Comparison of ENCODE assay signal across 25 mouse cellular contexts in genomic region chr11:96725833-96726232, GRCm38 (mm10). TPM values are rescaled to one million over a fixed set of nuclear protein-coding genes. Genes with fewer than 3 reads are reported as not detected.
A peak's percentile ranks its signal among the peaks of the same experiment; 100 is the strongest.
DNase-seq lines count a peak whose midpoint lies in the region; ATAC-seq and TF ChIP-seq lines count a peak whose summit lies in the region.
"Had no signal": no experiment of that assay in that cellular context is flagged by ENCODE, and none has a peak within 500 bp of the region (broad histone marks: within the 10 kb centered on the region; RNA-seq: fewer than 3 reads in every experiment).

No protein-coding gene starts in this region.

- CTCF ChIA-PET in Patski (lab: Charles Lee): interaction anchor here (0.9 to 1.3 kb wide), 4 partner anchors 11 to 105 kb away, joined by 3 to 5 read pairs (median 3); no protein-coding TSS in a partner anchor

- H3K27me3 ChIP-seq in neural tube, embryonic 13.5 days: no peaks in the 10 kb centered on the region
- no peaks in the 10 kb centered on the region for H3K27me3 ChIP-seq in Patski
- H3K27me3 ChIP-seq: embryonic facial prominence, embryonic 13.5 days; forebrain, embryonic 15.5 days; hindbrain, embryonic 12.5 days; hindbrain, embryonic 15.5 days had no signal

- in situ Hi-C loops in Patski (cut with MboI; ENCODE audit: low pct_unique_long_range_greater_than_20kb): no loop called here

- no peak overlapping the region for H3K4me3 ChIP-seq in neural tube, embryonic 13.5 days
- H3K4me3 ChIP-seq: embryonic facial prominence, embryonic 10.5 days; embryonic facial prominence, embryonic 13.5 days; forebrain, embryonic 12.5 days; forebrain, embryonic 15.5 days; heart, embryonic 13.5 days; hindbrain, embryonic 12.5 days; hindbrain, embryonic 15.5 days had no signal

- peak; percentile 9 for TF ChIP-seq CTCF in Patski (IDR thresholded peaks at IDR 0.05)

- H3K4me2 ChIP-seq in neural tube, embryonic 13.5 days: no peak overlapping the region
- H3K4me2 ChIP-seq: embryonic facial prominence, embryonic 13.5 days; forebrain, embryonic 12.5 days; forebrain, embryonic 15.5 days; heart, embryonic 13.5 days; hindbrain, embryonic 12.5 days; hindbrain, embryonic 15.5 days had no signal

- 0 out of 2 replicates have a peak overlapping the region, but pooled peaks have one; percentile 6 for H3K27ac ChIP-seq in neural tube, embryonic 13.5 days (replicated peaks)
- H3K27ac ChIP-seq: embryonic facial prominence, embryonic 10.5 days; embryonic facial prominence, embryonic 13.5 days; forebrain, embryonic 12.5 days; forebrain, embryonic 15.5 days; heart, embryonic 13.5 days; hindbrain, embryonic 12.5 days; hindbrain, embryonic 15.5 days had no signal

- H3K4me1 ChIP-seq in neural tube, embryonic 13.5 days (replicated peaks): peaks cover 48% of the 10 kb centered on the region

- no peak for ATAC-seq in neural tube, embryonic 13.5 days (ENCODE audit: low read depth)
- peak; percentile 74 for ATAC-seq in Patski
- ATAC-seq: CD4-positive, CD25-positive, alpha-beta regulatory T cell, adult 4 months; forebrain, embryonic 15.5 days; intestine, postnatal 0 days had no signal

- WGBS in neural tube, embryonic 13.5 days: 86% methylated on average over 1 of the region's 1 CpGs

- POLR2A ChIA-PET in Patski (lab: Charles Lee): no interaction called here

- no peak for DNase-seq in neural tube, embryonic 10.5 days (ENCODE audit: extremely low spot score, low spot score)
- no peak for DNase-seq in Patski (ENCODE audit: low read depth, low spot score)
- peak; percentile 63 for DNase-seq in fibroblast of lung, adult 2 months (ENCODE audit: low read depth)
- DNase-seq in heart, adult 18-20 months: no peak
- DNase-seq in testis, postnatal 14 days (ENCODE audit: low spot score): no peak
- DNase-seq in heart, adult 8-10 months (ENCODE audit: low spot score): no peak
- DNase-seq: adrenal gland, adult 8-10 months; adrenal gland, postnatal 25 days; cerebellum, adult 11-12 months; cerebellum, adult 8-10 months; cerebellum, postnatal 10 days; cerebellum, postnatal 36 days; embryo, embryonic 11 days; gastrocnemius, postnatal 25 days; heart, postnatal 14 days had no signal

- H3K9ac ChIP-seq in neural tube, embryonic 13.5 days: no peak overlapping the region
- H3K9ac ChIP-seq: embryonic facial prominence, embryonic 13.5 days; forebrain, embryonic 12.5 days; forebrain, embryonic 15.5 days; heart, embryonic 13.5 days; hindbrain, embryonic 12.5 days; hindbrain, embryonic 15.5 days had no signal

- no peaks in the 10 kb centered on the region for H3K9me3 ChIP-seq in neural tube, embryonic 13.5 days
- H3K9me3 ChIP-seq: embryonic facial prominence, embryonic 10.5 days; embryonic facial prominence, embryonic 13.5 days; forebrain, embryonic 12.5 days; forebrain, embryonic 15.5 days; heart, embryonic 13.5 days; hindbrain, embryonic 12.5 days; hindbrain, embryonic 15.5 days had no signal

- no peaks in the 10 kb centered on the region for H3K36me3 ChIP-seq in neural tube, embryonic 13.5 days
- H3K36me3 ChIP-seq: embryonic facial prominence, embryonic 10.5 days; embryonic facial prominence, embryonic 13.5 days; forebrain, embryonic 12.5 days; forebrain, embryonic 15.5 days; heart, embryonic 13.5 days; hindbrain, embryonic 12.5 days; hindbrain, embryonic 15.5 days had no signal

RNA-seq across cellular contexts. Expression of gene Snx11, which starts 51.5 kb away (rescaled TPM):
- polyA plus RNA-seq in neural tube, embryonic 13.5 days (2015; fragmentation: Nextera tagmentation; extraction: Ambion mirVana): 78.0 and 84.2 TPM in 2 replicates
- 23.6 TPM for polyA plus RNA-seq in Patski (2021)
- 10 to 100 TPM in 1 of 2 experiments, 1 to 10 TPM in 1; 9.9 to 15.2 TPM for total RNA-seq in heart, adult 18-20 months (2021)
- 10 to 100 TPM; 11.6 to 14.5 (median 12.9) TPM for total RNA-seq in heart, adult 8-10 months (2022)
